Mouse (Mus musculus): ENCODE data around the gene Gpr1.
"Not testable (repeated sequence)": the region's sequence is repeated elsewhere in the genome, so short reads cannot be mapped to it uniquely, and the experiment has no call there.

The Gpr1 gene

DNA sequence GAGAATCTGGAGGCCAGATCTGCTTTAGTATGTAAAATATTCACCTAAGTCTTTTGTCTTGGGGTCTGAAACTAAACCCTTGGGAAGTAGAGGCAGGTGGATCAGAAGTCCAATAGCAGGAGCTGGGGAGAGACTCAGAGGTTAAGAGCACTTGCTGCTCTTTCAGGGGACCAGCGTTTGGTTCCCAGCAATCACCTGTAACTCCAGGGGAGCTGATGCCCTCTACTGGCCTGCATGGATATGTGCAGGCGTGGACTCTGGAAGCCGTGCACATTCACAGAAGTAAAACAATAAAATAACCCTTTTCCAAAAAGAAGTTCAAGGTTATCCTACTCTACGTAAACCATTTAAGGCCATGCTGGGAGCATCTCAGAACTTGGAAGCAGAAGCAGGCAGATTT lies 4.9 kb upstream of the Gpr1 start:
- no peak for DNase-seq (ENCODE audit: low spot score)

DNA sequence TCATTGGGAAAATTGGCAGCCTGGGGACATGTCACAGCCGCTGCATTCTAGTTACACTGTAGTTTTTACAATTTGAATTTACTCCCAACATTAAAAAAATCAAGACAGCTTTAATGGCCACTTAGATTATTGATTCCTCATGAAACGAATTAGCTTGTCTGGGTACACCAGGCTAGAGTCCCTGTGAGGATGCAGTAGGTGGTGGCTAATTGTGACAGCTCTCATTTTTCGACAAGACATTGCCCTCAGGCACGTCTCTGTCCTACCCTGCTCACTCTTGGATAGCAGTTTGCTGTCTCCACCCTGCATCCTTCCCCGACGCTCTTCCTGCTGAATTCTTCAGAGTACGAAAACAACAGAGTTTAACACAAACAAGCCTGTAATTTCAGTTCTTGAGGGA lies 288 bp upstream of the Gpr1 start:
- no peak for DNase-seq (ENCODE audit: low spot score)

DNA sequence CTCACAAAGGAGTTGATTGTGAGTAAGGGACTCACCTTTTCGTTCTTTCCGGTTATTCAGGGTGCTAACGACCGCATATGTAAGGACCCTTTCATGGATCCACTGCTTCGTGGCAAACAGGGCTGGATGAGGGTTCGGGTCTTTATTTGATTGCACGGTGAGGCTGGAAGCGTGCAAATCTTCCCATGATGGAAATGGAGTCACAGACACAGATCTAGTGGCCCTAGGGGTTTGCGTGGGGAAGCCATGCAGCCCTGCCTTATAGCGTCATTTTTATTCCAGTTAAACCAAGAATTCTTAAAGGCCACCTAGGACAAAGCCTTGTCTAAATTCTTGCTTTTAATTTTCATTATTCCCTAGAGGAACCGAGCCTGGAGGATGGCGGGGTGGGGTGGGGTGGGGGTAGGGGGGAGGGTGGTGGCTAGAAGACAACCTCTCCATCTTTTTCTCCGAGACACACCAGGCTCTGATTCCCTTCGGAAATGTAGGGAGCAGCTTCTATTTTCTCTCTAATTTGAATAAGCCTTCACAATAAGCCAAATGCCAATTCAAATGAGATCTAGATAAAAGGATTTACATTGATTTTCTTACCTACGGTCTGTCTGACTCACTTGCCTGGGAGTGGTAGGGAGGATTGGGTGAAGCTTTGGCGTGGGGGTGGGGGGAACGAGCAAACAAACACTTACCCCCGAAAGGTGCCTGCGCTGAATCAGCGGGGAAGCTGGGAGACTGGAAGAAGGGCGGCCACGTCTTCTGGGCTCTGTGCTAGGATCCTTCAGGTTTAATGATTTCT lies 669 bp downstream of the Gpr1 start:
- no peak for DNase-seq (ENCODE audit: low spot score)

DNA sequence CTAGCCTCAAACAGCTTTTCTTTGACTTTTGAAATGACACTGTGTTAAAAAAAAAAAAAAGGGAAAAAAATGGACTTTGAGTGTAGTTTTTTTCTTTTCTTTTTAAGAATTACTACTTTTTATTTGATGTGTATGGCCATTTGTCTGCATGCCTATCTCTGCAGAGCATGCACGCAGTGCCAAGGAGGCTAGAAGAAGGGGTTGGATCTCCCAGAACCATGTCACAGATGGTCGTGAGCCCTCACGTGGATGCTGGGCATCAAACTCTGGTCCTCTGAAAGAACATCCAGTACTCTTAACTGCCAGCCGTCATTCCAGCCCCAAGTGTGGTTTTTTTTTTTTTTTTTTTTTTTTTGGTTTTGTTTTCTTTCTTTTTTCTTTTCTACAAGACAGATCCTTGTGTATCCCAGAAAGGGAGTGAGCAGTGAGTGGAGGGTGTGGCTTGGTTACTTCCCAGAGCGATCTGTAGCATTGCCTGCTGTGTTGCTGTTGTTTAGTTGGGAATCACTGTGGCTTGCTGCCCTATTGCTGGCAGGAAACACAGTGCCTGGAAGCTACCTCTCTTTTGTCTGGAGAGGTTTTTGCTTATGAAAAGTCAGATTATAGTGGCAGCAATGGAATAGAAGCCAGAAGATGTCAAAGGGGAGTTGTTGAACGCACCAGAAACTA lies 4.3 kb downstream of the Gpr1 start:
- DNase-seq (ENCODE audit: low spot score), result no peak

DNA sequence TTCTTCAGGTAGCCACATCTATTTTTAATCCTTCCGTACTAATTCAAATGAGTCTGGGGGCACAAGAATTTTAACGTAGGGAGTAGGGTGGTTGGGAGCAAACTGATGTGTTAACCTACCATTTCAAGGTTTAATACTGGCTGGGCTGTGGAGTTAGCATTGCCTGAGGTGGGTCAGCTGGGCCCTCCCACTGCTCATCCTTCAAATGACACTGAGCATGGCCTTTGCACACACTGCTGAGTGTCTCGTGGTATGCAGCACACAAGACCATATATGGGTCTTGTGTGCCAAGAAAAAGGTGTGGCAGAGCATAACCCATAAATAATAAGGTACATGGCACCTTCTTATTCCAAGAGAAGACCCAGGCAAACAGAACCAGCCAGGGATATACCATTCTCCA lies 6.7 kb downstream of the Gpr1 start:
- no peak for DNase-seq (ENCODE audit: low spot score)

DNA sequence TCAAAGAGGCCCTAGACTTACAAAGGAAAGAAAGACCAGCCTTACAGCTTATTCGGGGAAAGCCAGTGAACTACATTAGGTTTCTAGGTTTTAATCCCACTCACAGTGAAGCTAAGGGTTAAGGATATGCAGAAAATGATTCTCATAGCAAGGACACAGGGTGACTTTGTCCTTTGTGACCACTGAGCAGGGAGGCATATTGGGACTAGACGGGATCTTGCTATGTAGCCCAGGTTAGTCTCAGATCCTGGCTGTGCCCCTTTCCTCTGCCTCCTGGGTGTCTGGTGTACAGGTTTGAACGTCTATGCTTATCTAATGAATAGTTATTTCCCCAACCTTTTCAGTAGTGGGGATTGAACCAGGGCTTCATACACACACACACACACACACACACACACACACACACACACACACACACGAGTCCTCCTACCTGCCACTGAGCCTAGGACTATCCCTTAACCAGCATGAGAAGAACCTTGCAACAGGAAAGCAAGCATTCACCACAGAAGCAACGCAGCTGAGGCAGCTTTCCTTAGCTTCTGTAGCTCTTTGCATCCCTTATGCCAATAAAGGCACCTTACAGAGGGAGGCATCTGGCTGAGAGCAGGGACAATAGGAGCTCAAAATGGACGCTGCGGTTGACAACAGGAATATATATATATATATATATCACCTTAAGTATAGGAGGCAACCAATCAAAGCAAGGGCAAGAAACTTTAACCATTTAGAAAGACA lies 9.5 kb downstream of the Gpr1 start:
- DNase-seq (ENCODE audit: low spot score), result no peak

DNA sequence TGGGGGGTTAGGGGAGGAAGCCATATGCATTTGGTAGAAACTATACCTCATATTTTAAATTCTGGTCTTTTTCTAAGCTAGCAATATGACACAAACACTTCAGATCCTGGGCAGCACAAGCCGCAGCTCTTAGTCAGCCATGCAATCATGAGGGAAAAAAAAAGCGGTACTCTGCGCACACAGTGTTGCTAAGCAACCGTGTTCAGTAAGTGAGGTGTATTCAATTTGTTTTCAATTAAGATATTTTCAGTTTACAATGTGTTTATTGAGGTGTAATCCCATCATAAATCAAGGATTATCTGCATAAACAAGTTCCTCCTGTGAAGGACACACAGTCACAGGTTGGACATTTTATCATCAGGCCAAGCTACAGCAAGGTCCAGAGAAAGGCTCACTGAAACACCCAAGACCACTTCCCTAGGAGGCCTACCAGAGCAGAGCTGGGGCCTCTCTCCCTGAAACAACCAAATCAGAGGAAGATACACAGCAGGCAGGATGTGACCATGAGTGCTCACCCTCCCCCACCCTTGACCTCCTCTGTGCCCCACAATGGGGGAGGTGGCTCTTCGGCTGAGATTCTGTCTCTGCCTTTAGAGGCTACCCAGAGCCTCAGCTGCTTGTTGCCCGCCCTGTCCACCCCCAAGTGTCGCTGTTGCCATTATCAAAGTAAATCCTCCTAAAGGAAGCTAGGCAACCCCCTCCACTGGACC lies 10.2 kb downstream of the Gpr1 start:
- DNase-seq (ENCODE audit: low spot score), result no peak

DNA sequence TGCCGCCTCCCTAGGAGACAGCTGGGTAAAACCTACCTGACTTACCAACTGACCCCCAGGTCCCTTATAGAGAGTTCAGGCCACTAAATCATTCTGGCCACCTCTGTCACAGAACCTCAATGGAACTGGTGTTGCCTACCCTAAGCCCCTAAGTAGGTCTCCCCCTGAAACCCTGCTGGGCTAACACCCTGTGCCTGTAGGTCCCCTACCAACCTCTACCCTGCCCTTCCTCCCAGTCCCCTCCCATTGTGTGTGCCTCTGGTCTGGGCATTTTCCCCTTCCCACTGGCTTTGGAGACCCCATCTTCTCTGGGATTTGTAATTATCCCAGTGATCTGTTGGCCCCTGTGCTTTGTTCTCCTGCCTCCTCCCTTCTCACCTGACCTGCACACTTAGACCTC lies 10.9 kb downstream of the Gpr1 start:
- no peak for DNase-seq (ENCODE audit: low spot score)

DNA sequence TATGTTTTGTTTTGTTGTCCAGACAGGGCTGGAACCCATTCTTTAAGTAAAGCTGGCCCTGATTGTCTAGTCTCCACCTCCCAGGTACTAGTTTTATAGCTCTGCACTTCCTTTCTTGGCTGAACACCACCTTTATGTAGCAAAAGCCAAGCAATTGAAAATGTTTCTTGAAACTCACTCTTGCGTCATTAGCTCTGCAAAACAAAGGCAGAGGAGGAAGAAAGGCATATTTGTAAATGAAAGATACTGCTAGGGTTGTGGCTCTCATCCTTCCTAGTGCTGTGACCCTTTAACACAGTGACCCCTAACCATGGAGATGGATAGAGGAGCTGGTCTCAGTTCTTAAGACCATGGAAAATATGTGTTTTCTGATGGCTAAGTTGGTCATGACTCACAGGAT lies 12.7 kb downstream of the Gpr1 start:
- DNase-seq (ENCODE audit: low spot score), result no peak

DNA sequence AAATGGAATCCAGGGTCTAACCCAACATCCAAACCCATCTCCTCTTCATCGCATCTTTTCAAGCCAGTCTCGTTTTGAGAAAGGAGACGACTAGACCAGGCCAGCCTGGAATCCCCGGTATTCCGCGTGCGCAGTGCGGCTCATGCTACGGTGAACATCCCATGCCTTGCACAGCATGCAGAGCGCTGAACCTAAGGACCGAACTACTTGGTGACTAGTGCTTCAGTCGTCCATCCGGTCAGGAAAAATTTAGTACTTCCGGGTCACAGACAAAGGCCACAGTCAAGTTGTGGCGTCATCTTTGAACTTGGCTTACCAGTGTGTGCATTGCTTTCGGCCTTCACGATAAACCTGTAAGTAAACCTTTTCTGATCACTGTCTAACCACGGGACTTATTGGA lies 14.0 kb downstream of the Gpr1 start:
- no peak for DNase-seq (ENCODE audit: low spot score)

DNA sequence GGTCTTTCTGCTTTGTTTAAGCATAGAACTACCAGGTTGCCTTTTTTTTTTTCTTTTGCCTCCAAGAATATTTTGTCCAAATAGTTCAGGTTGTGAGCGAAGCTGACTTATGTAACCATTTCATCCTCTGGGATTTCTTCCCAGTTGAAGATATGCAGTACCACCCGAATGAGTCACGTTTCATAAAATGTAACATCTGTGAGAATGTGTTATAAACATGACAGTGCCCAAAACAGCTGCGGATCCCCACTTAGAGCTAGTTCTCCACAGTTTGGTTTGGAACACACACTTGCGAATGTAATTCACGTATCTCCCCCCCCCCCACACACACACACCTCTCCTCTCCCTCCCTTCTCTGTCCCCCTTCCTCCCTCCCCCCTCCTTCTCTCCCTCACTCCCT lies 15.0 kb downstream of the Gpr1 start:
- DNase-seq (ENCODE audit: low spot score), result no peak

DNA sequence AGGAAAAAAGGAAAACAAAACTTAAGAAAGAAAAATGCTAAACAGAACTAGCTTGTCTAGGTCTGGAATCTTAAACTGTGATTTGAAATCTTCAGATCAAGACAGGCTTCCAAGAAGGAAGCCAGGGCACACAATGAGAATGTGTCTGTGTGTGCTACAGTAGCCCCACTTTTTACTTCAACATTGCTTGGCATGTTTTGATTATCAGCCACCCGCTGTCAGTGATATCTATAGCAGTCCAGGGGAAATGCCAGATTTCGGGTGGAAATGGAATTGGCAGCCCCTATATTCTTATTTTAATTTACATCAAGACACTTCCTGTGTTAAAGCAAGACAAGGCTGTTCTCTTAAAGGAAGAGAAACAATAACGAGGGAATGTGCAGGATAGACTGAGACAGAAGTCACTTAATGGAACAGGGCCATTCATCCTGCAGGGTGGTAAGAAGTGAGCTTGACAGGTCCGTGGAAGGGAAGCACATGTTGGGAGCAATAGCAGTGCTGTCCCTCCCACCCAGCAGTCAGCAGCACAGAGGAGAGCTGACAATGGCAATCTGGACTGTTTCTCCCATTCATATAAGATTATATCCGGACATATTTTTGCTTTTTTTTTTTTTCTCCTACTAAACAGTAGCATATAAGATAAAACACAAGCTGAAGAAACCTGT lies 18.4 kb downstream of the Gpr1 start:
- no peak for DNase-seq (ENCODE audit: low spot score)

DNA sequence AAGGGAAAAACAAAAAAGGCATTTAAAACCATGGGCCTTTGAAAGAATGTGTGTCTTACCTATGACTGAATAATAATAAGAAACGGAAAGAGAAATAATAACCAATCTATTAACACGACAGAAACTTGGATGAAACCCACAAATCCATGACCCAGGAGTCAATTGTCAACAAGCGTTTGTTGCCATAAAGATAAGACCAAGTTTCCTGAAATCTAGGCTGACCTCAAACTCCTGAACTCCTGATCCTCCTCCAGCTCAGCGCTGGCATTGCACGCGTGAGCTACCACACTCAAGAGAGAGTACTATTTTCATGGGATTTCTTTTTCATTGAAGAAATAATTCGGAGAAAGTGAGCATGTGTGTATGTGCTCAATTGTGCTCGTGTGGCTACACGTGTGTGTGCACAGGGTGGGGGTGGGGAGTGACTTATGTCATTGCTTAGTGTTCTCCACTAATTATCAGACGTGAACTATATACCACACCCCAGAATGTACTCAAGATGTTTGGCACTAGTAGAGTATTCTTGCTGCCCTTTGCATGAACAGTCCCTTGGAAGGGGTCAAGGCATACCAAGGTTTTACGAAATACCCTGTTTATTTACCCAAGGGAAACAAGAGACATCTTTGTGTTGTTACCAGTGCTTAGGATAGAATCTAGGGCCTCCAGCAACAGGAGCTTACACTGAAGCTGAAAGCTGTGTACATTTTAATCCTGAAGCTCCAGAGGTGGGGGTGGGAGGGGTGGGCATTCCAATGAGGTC lies 21.9 kb downstream of the Gpr1 start:
- no peak for DNase-seq (ENCODE audit: low spot score)

DNA sequence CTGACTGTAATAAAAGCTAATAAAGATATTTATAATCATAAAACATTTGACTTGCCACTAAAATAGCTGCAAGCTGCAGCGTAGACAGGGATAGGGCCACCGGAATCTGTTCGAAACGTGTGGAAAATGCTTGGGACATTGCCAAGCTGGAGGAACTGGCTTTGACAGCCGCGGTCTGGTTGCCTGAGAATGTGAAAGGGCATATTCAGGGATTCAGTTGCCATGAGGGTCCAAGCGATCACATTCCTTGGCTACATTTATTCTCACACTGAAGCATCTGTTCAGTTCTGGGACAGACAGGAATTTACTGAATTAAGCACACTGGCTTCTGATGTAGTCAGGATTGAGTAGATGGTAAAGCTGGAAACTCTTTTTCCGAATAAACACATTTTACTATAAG lies 23.5 kb downstream of the Gpr1 start:
- DNase-seq (ENCODE audit: low spot score), result no peak

DNA sequence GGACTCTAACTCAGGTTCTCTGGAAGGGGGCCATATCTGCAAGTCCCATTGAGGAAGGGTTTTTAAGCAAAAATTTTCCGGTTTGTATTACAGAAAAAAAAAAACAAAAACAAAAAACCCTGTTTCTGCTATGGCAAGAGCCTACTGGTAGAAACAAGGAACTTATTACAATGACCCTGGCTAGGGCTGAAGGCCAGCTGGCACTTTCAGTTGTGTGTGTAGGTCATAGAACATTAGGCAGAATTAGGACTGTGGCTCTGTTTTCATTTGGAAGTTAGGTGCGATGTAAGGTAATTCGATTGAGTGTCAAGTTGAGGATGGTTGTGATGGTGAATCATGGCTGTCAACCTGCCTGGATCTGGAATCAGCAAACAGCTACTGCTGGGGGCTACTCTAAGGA lies 25.8 kb downstream of the Gpr1 start:
- no peak for DNase-seq (ENCODE audit: low spot score)

DNA sequence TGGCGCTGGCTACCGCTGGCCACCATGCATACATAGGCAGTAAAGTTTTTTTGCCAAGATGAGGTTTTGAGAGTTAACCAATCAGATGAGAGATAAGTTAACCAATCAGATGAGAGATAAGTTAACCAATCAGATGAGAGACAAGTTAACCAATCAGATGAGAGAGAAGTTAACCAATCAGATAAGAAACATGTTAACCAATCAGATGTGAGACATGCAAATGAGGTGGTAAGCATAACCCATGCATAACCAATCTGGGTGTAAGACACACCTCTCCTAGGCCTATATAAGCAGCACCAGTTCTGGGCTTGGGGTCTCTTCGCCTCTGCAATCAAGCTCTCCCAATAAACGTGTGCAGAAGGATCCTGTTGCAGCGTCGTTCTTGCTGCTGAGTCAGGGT lies 28.9 kb downstream of the Gpr1 start:
- not testable (repeated sequence) for DNase-seq (ENCODE audit: low spot score)

DNA sequence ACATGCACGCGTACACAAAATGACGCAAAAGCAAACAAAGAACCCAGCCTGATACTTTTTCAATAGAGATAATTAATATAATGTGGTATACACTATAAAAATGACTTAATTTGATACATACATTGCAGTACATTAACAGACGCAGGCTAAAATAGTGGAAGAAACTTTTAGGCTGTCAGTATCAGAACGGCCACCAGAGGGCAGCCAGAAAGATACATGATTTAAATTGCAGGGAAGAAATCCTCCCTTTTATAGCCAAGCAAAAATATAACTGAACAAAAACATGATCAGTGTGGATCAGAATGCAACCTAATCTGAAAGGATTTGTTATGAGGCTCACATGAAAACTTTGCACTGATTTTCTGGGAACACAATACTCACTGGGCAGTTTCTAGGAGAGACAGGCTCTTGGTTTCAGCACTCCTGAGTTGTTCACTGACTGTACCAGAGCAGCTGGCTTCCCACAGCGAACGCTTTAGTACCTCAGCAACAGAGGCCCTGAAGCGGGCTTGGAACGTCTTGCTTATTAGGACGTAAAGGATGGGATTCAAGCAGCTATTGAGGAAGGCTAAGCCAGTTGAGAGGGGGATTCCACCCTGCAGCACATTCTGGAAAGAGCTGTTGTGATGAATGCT lies 31.6 kb downstream of the Gpr1 start:
- peak; percentile 13 for DNase-seq (ENCODE audit: low spot score)

DNA sequence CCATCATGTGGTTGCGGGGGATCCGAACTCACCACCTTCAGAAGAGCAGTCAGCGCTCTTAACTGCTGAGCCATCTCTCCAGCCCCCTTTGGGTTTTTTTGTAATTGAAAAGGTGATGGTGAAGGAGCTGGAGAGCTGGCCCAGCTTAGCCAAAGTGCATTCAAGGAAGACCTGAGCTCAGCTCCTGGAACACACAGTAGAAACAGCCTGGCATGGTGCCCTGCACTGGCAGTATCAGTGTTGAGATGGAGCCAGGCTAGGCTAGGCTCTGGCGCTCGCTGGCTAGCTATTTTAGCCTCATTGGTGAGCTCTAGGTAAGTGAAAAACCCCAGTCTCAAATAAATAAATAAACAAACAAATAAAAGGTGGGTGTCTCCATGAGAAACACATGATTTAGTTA lies 32.1 kb downstream of the Gpr1 start:
- DNase-seq (ENCODE audit: low spot score), result peak; percentile 23

DNA sequence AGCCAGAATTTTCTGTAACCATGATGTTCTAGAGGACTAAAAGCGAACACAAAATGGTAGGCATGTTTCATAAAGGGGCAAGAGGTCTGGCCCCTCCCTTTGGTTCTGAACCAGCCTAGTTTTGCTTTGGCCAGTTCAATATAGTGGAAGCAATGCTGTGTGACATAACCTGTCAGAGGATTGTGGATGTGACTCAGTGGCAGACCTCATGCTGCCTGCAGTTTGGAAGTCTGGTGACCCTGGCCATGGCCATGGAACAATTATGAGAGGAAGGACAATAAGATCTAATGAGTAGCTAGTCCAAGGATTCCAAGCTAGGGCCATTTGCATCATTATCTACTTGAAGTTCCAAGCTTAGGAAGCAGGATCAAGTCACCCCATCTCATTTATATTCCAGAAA lies 32.9 kb downstream of the Gpr1 start:
- DNase-seq (ENCODE audit: low spot score), result no peak

DNA sequence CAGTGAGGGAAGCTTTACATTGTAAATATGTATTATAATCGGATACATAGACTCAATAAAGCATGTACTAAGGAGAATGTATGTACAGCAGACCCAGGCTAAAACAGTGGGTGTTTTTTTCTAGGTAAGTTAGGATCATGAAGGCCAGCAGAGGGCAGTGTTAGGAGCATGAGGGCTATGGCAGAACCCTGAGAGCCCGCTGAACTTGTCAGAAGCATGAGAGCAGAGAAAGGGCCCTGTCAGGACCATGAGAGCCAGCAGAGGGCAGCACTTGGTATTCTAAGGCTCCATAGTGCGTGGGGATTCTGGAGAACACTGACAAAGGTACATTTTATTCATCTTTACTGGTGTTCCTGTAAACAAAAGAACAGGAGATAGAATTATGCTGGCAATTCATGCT lies 33.3 kb downstream of the Gpr1 start:
- DNase-seq (ENCODE audit: low spot score), result peak; percentile 68

DNA sequence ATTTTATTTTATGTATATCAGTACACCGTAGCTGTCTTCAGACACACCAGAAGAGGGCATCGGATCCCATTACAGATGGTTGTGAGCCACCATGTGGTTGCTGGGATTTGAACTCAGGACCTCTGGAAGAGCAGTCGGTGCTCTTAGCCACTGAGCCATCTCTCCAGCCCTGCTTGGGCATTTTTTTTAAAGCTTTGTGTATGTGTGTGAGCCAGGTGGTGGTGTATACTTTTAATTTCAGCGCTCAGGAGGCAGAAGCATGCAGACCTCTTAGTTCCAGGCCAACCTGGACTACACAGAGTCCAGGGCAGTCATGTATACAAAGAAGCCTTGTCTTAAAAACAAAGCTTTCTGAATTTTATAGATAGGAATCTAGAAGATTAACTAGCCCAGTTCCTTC lies 33.8 kb downstream of the Gpr1 start:
- not testable (repeated sequence) for DNase-seq (ENCODE audit: low spot score)

Measured in ovary, postnatal 10 days (tissue).